Mouse (Mus musculus) ES-Bruce4 (cell line): ENCODE results near the gene Fam89b.

Source experiments
- CTCF ChIP-seq: IDR thresholded peaks from one replicate; pipeline ENCODE4 v1.8.1; 2011; ENCODE audit warnings: low read depth, low read length
- POLR2A ChIP-seq: IDR thresholded peaks from one replicate; pipeline ENCODE4 v1.8.1; 2011; ENCODE audit warnings: low read length; ENCODE audit not compliant: insufficient read depth

GRCm38 (mm10) chr19:5723934-5724548, 5.4 kb downstream of the Fam89b start:
- no peak for TF ChIP-seq CTCF
- no peak for TF ChIP-seq POLR2A
